Mouse (Mus musculus) cerebellum, postnatal 10 days (tissue): ENCODE measurements around the gene Uqcrq.

Experiments
- DNase-seq, 2 experiments: peaks; one replicate each; pipeline ENCODE4 v3.0.0; 2021; ENCODE audit warnings: mixed read lengths in 2 of 2

Uqcrq gene

DNA sequence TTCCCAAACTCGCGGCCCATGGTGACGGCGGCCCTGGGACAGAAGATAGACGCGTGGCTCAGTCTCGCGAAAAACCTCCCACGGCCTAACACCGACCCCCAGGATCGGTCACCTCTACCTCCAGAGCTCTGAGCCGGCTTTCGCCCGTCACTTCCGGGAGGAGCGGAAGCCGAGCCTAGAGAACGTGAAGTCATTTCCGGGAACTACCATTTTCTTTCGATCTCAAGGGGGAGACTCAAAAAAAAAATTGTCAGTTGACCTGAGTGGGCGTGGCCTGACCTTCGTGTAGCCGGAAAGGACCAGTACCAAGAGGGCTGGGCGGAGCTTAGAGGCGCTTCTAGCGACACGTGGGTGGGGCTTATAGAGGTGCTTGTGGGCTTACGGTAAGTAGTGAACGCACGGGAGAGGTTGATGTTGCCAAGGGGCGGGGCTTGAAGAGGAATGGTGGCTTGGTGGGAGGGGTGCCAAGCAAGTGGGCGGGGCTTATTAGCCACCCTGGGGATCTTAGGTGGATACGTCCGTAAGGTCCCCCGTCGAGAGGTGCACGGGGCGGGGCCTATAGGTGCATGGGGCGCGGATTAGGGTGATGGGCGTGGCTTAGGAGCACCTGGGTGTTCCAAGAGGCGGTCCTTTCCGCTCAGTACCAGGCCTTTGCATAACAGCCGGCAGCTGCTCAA is at the start of gene Uqcrq, which contains the start of gene Gdf9:
Gene Uqcrq, minus strand, starts transcription at position 162 of the 677 bp plus-strand sequence.
Gene Gdf9, plus strand, starts transcription at position 354 of the 677 bp plus-strand sequence.
- peak; percentile 100 for DNase-seq

DNA sequence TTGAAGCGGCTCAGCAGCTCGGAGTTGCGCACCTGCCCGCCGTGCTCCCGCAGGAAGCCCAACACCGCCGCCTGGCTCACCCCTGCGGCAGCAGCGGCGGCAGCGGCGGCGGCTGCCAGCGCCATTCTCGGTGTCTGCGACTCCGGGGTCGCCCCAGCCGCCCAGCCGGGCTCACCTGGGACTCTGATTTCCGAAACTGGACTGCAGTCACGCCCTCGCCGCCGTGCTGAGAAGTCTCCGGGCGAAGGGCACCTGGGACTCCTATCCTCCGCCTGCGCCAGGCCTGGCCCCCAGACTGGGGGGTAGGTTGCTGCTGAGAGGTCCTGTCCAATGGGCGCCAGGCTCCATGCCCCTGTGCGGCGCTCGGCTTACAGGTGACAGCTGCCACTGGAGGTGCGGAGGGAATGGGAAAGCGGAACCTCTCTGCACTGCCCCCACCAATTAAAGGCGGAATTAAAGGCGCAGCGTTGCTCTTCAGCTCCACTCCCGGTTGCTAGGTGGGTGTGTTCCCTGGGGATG is 49.2 kb upstream of the Uqcrq start, which contains the start of the genes Gm9945 and Sowaha:
Gene Gm9945, plus strand, starts transcription at position 384 of the 519 bp plus-strand sequence.
Gene Sowaha, minus strand, starts transcription at position 492 of the 519 bp plus-strand sequence.
- peak; percentile 73 to 75 for DNase-seq

DNA sequence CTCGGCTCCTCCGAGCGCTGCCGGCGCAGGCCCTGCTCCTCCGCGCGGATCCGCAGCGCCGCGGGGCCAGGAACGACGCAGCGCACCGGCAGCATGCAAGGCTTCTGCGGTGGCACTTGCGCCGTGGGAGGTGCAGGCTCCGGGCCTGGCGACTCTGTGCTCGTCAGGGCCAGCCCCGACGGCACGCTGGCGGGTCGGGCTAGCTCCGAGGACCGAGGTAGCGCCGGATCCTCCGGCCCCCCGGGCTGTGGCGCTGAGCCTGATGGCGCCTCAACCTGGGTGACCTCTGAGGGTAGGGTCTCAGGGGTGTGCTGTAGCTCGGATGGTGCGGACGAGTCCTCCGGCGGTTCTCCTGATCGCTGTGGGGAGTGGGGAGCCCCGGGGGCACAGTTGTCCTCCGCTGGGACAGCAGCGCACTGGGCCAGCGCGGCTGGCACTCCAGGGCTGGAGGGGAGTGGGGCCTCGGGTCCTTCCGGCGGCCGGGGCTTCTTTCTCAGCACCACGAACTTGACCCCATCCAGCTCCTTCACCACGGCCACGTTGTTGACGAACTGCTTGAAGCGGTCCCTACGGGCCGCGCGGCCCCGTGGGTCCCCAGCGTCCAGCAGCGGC is 48.6 kb upstream of the Uqcrq start:
- peak; percentile 57 to 60 for DNase-seq

DNA sequence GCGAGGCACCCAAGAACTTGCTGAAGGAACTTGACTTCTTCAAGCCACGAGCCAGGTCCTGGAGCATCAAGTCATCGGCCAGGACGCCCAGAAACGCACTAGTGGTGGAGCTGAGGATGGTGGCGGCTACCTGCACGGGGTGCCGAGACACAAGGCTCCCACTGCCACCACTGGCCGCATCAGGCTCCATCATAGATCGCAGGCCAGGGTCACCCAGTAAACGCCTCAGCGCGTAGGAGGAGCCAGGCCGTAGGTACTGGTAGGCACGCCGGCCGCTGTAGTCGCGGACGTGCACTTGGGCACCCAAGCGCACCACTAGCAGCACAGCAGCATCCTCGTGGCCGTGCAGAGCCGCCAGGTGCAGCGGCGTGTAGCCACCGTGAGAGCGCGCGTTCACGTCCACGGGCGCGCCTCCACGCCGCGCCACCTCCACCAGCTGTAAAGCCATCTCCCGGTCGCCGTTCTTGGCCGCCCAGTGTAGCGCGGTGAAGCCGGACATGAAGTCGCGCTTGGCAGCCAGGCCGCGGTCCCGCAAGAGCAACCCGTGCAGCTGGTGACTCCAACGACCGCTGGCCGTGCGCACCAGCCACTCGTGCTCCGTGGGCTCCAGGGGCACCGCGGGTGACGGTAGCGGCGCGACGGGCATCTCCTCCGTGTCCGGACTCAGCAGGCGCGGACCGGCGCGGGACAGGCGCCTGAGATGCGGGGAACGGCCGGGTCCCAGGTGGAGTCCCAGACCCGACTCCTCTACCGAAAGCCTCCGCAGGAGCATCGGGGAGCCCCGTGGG is 47.9 kb upstream of the Uqcrq start:
- DNase-seq: peak; percentile 45 to 58

DNA sequence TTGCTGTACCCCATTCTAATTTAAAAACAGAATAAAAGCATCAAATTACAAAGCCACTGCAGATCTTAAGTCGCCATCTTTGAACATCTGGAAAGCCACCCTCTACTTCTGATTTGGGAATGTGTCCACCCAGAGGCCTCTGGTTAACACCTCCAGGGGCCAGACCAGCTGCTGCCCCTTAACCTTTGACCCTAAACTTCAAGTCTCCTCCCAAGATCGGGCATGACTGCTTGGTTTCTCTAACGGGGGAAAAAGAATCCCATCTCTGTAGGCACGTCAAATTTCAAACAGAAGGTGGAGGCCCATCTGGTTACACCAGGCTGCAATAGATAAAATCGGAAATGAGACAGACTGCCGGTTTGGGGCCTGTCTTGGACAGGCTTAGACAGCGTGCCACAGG is 47.2 kb upstream of the Uqcrq start:
- no peak for DNase-seq

DNA sequence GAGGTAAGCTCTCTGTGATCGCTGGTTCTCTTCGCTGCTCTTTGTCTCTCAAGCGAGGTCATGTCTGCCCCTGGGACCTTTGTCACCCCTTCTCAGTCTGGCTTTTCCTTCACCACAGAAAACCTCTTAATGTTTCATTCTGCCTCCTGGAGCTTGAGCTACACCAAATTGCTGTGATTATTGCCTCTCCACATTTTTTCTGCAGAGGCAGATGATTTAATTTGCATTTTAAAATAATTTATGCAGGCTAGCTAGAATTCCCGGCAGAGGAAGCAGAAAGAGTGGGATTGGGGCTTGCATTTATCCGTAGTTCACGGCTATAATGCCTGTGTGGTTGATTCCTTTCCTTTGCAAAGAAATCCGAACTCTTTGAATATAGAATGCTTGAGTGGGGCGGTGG is 45.0 kb upstream of the Uqcrq start:
- DNase-seq: no peak

DNA sequence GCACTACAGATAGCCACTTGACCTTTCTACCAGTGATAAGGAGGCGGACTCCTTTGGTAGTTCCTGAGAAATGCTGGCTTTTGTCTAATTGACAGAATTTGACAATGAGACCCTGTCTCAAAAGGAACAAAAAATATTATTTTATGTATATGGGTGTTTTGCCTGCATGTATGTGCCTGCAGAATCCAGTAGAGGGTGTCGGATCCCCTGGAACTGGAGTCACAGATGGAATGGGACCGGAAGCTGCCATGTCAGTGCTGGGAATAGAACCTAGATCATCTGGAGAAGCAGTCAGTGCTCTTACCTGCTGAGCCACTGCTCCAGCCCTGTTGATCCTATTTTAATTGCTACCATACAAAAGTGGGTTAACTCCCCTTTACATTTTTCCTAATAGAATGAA is 42.1 kb upstream of the Uqcrq start:
- no peak for DNase-seq

DNA sequence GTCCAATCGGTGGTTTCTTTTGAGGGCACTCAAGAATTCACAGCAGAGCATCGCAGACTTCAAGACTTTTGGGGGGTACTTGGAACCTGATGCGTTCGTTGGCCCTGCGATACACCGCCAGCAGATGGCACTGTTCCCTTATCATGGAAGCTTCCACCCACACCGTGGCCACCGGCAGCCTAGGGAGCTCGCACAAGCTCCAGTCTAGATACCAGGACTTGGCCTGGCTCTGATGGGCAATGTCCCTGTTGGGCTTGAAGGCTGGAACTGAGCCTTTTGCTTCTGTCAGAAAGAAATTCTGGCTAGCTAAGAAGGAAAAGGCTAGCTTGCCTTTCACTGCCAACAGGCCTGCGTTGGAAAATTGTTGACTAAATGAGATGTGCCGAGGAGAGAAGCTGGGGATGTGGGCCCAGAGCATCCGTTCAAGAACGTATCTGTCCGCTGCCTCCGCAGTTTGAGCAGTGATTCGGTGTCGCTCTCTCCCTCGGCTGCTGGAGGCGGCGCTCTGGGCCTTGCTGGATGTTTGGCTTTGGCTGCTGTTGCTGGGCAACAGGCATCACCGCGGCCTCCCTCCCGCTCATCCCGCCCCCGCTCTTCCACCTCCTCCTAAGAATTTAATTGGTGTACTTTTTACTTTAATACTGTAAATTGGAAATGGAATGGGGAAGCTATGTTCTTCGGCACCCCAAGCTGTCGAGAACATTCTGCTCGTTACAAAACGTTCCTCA is 39.5 kb upstream of the Uqcrq start, which contains the start of gene Gm9837:
Gene Gm9837, minus strand, starts transcription at position 512 of the 728 bp plus-strand sequence.
- peak; percentile 97 to 98 for DNase-seq

DNA sequence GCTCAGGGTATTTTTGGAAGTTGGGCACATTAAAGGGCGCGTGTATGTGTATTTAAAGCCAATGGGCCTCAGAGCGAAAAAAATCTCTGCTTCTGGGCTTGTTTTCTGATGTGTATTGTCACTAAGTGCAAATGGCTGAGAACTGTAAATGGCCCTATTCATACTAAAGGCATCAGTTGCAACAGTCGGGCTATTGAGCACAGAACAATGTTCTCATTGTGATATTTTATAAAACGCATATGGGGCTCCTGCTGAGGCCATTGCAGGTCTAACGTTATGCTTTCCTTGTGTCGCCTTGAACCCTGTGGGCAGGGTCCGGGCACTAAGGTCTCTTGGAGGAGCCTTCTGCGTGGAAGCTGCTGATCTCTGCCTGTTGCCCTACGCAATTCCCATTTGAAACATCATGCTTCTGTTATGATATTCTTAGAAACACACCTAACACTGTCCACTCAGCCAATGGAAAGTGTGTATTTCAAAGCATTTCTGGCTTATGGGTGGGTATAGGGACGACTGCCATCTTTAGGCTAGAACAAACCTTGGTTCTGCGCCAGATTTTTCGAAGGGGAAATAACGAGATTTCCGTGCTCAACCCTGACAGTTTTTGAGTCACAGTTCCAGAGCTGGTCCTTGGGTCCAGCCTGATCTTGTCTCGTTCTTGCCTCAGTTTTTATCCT is 38.8 kb upstream of the Uqcrq start:
- DNase-seq: peak in 1 of 2 experiments; percentile 91

DNA sequence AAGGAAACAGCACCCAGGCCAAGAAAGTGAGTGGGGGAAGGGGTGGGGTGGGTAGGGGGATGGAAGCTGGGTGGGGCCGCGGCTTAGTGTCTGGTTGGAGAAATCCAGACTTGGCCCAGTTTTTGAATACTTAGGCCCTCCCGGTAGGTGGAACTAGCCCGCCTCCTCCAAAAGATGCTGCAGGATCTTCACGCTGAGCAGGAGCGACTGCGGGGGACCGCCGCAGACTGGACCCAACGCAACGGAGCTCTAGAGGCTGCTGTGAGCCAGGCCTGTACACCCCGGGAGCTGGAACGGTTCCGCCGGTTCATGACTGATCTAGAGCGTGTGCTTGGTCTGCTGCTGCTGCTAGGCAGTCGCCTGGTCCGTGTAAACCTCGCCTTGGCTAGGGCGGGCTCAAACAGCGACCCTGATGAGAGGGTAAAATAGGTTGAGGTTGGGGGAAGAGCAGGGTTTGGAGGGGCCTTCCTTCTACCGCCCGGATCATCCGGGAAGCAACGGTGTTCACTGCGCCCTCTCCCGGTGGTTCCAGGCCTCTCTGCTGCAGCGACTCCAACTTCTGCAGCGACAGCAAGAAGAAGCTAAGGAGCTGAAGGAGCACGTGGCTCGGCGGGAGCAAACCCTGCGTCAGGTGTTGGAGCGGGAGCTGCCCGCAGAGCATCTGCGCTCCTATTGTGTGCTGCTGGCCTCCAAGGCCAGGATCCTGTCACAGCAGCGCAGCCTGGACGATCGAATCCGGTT is 35.8 kb upstream of the Uqcrq start:
- DNase-seq: peak; percentile 93 to 95

DNA sequence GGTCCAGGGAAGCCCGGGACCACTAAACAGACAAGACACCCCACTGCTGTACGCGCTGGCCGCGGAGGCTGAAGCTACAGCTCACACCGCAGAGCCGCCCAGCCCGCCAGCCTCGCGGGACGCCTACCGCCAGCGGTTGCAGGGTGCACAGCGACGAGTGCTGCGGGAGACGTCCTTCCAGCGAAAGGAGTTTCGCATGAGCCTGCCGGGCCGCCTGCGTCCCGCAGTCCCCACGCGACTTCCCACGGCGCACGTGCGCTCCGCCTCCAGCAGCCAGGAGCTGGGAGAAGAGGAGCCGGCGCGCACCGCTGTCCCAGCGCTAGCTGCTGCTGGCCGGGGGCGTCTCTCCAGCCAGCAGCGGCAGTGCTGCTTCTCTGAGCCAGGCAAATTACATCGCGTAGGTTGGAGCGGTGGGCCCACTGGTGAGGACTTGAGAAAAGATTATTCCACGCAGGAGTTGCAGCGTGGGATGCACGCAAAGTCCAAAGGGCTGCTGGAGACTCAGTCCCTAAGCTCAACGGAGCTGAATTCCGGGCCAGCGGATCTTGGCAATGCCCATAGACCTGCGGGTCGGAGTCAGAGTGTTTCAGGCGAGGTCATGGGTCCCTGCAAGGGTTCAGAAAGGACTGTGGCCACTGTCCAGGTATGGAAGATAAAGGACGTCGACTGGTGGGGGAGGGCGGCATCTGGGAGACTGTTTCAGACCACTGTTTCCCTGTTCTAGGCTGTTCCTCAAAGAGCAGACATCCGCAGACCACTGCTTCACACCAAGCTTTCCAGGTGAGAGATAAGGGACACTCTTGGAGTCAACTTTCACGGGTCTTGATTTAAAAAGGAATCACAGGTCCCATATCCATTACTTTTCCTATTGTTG is 33.2 kb upstream of the Uqcrq start:
- peak in 1 of 2 experiments; percentile 21 for DNase-seq

DNA sequence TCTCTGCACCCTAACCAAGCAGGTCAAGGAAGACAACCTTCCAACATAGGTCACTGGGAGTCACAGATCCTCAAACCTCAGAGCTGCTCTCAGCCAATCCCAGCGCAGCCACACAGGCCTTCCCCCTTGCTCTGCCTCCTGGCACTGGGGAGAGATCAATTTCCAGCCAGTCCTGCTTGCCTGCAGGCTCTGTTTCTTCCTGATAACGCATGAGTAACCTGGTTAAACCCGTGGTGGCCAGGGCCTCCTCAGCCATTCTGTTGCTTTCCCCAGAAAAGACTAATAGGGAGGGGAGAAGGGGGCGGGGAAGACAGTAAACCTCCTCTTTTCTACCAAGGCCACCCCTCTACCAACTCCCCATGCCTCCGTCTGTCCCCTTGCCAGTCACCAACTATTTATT is 31.1 kb upstream of the Uqcrq start:
- peak; percentile 66 to 67 for DNase-seq

DNA sequence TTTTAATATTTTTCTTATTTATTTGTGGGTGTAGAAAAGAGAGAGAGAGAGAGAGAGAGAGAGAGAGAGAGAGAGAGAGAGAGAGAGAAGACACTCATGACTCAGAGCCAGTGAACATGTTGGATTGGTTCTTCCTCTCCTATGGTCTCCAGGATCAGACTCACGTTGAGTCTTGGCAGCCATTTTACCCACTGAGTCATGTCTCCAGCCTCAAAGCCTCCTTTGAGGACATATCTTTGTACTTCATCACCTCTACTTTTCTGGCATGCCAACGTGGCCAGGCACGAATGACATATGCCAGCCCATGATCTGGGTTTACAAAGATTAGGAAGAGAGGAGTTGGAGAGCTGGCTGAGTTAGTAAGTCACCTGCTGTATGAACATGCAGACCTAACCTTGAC is 29.6 kb upstream of the Uqcrq start:
- DNase-seq: no peak

DNA sequence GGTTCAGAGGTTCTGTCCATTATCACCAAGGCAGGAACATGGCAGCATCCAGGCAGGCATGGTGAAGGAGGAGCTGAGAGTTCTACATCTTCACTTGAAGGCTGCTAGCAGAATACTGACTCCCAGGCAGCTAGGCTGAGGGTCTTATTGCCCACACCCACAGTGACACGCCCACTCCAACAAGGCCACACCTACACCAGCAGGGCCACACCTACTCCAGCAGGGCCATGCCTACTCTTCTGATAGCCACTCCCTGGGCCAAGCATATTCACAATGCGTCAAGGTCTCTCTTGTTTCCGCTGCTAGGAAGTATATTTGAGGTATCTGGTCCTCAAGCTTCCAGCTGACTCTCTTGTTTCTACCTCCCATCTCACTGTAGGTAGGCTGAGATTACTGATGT is 28.4 kb upstream of the Uqcrq start:
- DNase-seq: no peak

DNA sequence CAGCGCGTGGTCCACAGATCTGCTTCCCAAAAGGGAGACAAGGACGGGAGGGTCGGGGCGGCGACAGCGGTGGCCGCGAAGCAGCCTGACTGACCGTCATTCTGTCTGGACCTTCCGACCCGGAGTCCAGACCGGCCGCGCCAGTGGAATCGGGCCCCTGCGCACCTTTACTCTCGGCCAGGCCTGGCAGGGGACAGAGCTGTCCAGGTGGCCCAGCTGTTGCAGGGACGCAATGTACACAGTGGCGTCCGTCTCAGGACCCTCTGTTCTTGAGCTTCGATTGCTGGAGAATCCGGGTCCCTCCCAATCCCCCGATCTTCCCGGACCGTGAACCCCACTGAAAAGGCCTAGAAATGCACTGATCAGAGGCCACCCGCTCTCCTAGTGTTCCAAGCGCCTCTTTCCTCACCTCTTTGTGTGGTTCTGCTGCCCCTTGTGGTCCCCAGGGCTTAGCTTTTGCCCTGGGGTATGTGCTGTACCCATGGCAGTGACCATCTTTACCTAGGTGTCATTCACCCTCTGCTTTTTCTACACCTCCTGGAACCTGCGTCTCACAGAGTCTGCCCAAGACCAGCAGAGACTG is 26.8 kb upstream of the Uqcrq start:
- DNase-seq: no peak

DNA sequence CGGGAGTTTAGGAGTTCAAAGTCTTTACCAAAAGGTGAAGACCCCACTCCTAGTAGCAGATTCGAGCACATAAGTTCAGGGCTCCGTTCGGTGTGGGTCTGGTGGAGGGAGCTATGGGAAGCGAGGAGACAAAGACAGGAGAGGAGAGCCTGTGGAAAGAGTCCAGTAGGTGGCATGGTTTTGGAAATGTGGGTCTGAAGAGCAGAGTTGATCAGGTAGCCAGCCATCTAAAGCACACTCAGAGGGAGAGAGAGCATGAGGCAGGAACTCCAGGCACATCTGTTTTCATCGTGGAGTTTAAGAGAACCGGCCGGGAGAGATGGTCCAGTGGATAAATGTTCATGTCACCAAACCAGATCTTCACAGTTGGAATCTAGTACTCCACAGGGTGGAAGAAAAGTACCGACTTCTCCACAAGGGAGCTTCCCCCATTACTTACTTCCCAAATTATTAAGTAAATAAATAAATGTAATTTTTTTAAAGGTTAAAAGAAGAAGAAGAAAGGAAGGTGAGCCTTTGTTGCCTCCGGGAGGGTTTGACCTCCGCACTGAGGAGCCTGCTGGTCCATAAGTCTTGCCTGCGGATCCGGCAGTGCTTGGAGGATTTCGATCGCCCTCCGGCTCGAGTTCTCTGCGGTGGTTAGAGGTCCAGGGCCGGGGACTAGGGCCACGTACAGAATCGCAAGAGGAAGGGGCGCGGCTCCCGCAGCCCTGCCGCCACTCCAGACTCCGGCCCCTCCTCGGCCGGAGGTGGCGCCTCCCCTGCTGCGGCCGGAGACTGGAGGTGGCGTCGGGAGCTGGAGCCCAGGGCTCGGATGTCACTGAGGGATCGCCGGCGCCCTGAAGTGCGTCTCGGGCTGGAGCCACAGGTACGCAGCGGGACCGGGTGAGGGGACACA is 26.1 kb upstream of the Uqcrq start, which contains the start of the genes Gm10447 and Shroom1:
Gene Gm10447, minus strand, starts transcription at position 637 of the 898 bp plus-strand sequence.
Gene Shroom1, plus strand, starts transcription at position 732 of the 898 bp plus-strand sequence.
- peak; percentile 63 to 73 for DNase-seq

DNA sequence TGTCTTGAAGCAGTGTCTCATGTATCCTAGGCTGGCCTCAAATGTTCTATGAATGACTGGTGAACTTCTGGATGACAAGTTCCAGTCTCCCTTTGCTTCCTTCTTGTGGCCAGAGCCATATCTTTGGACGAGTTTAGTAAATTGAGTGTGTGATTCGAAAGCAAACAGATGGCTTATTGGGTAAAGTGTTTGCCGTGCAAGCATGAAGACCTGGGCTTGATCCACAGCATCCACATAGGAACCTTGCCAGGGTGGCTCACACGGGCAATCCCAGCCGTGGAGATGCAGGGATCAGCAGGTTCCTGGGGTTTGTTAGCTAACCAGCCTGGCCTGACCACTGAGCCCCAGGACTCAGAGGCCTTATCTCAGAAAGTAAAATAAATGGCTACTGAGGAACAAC is 22.4 kb upstream of the Uqcrq start:
- DNase-seq: no peak

DNA sequence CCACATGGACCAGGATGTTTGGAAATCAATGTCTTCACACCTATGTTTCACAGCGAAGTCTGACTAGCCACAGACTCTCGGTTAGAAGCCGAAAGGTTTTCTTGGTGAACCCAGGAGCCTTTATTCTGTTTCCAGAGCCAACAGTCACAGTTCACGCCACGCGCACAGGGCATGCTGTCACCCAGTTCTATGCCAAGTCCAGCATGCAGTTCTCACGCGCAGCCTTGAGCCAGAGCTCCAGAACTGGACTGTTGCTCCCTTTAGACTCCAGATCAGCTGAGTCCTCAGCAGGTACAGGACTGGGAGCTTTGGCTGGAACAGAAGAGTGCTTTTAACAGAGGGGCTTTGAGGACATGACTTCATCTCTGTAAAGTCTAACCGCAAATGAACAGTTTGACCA is 21.8 kb upstream of the Uqcrq start:
- DNase-seq: peak; percentile 57 to 63
